Mouse (Mus musculus): Measurements from ENCODE around the gene Tob1. TPM values are rescaled to one million over a fixed set of nuclear protein-coding genes. Genes with fewer than 3 reads are reported as not detected.
A peak's percentile ranks its signal among the peaks of the same experiment; 100 is the strongest.

Gene Tob1
- polyA plus RNA-seq, 1 experiment from 2014 or later, result 35.6 TPM

- no peak overlapping the region for H3K4me3 ChIP-seq
Observed at GRCm38 (mm10) chr11:94177841-94178585, 33.2 kb upstream of the Tob1 start.

GRCm38 (mm10) chr11:94179768-94180167 is 31.5 kb upstream of the Tob1 start:
- H3K36me3 ChIP-seq, result no peaks in the 10 kb centered on the region
- no peak overlapping the region for H3K4me3 ChIP-seq
- H3K4me2 ChIP-seq, result no peak overlapping the region
- H3K9me3 ChIP-seq, result no peaks in the 10 kb centered on the region
- no peaks in the 10 kb centered on the region for H3K27me3 ChIP-seq
- H3K4me1 ChIP-seq (replicated peaks), result no peaks in the 10 kb centered on the region
- 11% methylated on average over 1 of the region's 1 CpGs for WGBS
- no peak overlapping the region for H3K27ac ChIP-seq (replicated peaks)
- no peak overlapping the region for H3K9ac ChIP-seq
- no peak for ATAC-seq (ENCODE audit: low FRiP score, low read depth)

More at GRCm38 (mm10) chr11:94177841-94178585, 33.2 kb upstream of the Tob1 start:
- no peaks in the 10 kb centered on the region for H3K4me1 ChIP-seq (replicated peaks)
- no peaks in the 10 kb centered on the region for H3K9me3 ChIP-seq
- H3K4me2 ChIP-seq, result no peak overlapping the region
- WGBS, result 84% methylated on average over 15 of the region's 15 CpGs
- no peaks in the 10 kb centered on the region for H3K36me3 ChIP-seq
- no peak overlapping the region for H3K9ac ChIP-seq
- no peaks in the 10 kb centered on the region for H3K27me3 ChIP-seq
- no peak for ATAC-seq (ENCODE audit: low FRiP score, low read depth)
- no peak overlapping the region for H3K27ac ChIP-seq (replicated peaks)

- Histone ChIP-seq H3K4me2 (no peak overlapping the region), H3K27me3 (no peaks in the 10 kb centered on the region), H3K9ac (no peak overlapping the region), H3K4me1 (replicated peaks) (no peaks in the 10 kb centered on the region), H3K27ac (replicated peaks) (no peak overlapping the region), H3K4me3 (no peak overlapping the region), H3K36me3 (no peaks in the 10 kb centered on the region), H3K9me3 (no peaks in the 10 kb centered on the region)
- WGBS, result 77% methylated on average over 4 of the region's 4 CpGs
- ATAC-seq (ENCODE audit: low FRiP score, low read depth), result no peak
Observed at GRCm38 (mm10) chr11:94180194-94180593, 31.1 kb upstream of the Tob1 start.

- no peaks in the 10 kb centered on the region for H3K9me3 ChIP-seq
- WGBS, result 92% methylated on average over 8 of the region's 8 CpGs
- ATAC-seq (ENCODE audit: low FRiP score, low read depth), result no peak
Observed at GRCm38 (mm10) chr11:94181694-94182093, 29.6 kb upstream of the Tob1 start.

GRCm38 (mm10) chr11:94182711-94183110 is 28.5 kb upstream of the Tob1 start:
- 92% methylated on average over 4 of the region's 4 CpGs for WGBS
- H3K4me1 ChIP-seq (replicated peaks), result no peaks in the 10 kb centered on the region
- no peak for ATAC-seq (ENCODE audit: low FRiP score, low read depth)
- H3K27ac ChIP-seq (replicated peaks), result no peak overlapping the region
- no peaks in the 10 kb centered on the region for H3K27me3 ChIP-seq
- no peaks in the 10 kb centered on the region for H3K36me3 ChIP-seq
- no peak overlapping the region for H3K4me3 ChIP-seq
- H3K9ac ChIP-seq, result no peak overlapping the region
- H3K4me2 ChIP-seq, result no peak overlapping the region
- H3K9me3 ChIP-seq, result no peaks in the 10 kb centered on the region

More at GRCm38 (mm10) chr11:94181694-94182093, 29.6 kb upstream of the Tob1 start:
- no peaks in the 10 kb centered on the region for H3K36me3 ChIP-seq
- no peak overlapping the region for H3K27ac ChIP-seq (replicated peaks)
- H3K27me3 ChIP-seq, result no peaks in the 10 kb centered on the region
- H3K4me1 ChIP-seq (replicated peaks), result no peaks in the 10 kb centered on the region
- no peak overlapping the region for H3K4me3 ChIP-seq
- H3K4me2 ChIP-seq, result no peak overlapping the region
- H3K9ac ChIP-seq, result no peak overlapping the region

GRCm38 (mm10) chr11:94183120-94183519 is 28.1 kb upstream of the Tob1 start:
- Histone ChIP-seq H3K9me3 (no peaks in the 10 kb centered on the region), H3K4me2 (no peak overlapping the region), H3K4me1 (replicated peaks) (no peaks in the 10 kb centered on the region), H3K36me3 (no peaks in the 10 kb centered on the region), H3K9ac (no peak overlapping the region), H3K27me3 (no peaks in the 10 kb centered on the region), H3K27ac (replicated peaks) (no peak overlapping the region), H3K4me3 (no peak overlapping the region)
- WGBS, result 92% methylated on average over 5 of the region's 5 CpGs
- no peak for ATAC-seq (ENCODE audit: low FRiP score, low read depth)

- no peak overlapping the region for H3K9ac ChIP-seq
- 79% methylated on average over 2 of the region's 2 CpGs for WGBS
- no peak for ATAC-seq (ENCODE audit: low FRiP score, low read depth)
Observed at GRCm38 (mm10) chr11:94183671-94184070, 27.6 kb upstream of the Tob1 start.

GRCm38 (mm10) chr11:94189579-94189978 is 21.7 kb upstream of the Tob1 start:
- Histone ChIP-seq H3K36me3 (no peaks in the 10 kb centered on the region), H3K27ac (replicated peaks) (0 out of 2 replicates have a peak overlapping the region, but pooled peaks have one; percentile 25), H3K9me3 (no peaks in the 10 kb centered on the region), H3K9ac (no peak overlapping the region), H3K27me3 (no peaks in the 10 kb centered on the region), H3K4me3 (no peak overlapping the region), H3K4me1 (replicated peaks) (peaks cover 6% of the 10 kb centered on the region; the same call in 1 of the 2 replicates), H3K4me2 (no peak overlapping the region)
- ATAC-seq (ENCODE audit: low FRiP score, low read depth), result peak; percentile 54; the same call in 1 of the 2 replicates
- WGBS, result 59% methylated on average over 10 of the region's 10 CpGs

More at GRCm38 (mm10) chr11:94183671-94184070, 27.6 kb upstream of the Tob1 start:
- Histone ChIP-seq H3K27ac (replicated peaks) (no peak overlapping the region), H3K4me2 (no peak overlapping the region), H3K9me3 (no peaks in the 10 kb centered on the region), H3K4me3 (no peak overlapping the region), H3K27me3 (no peaks in the 10 kb centered on the region), H3K36me3 (no peaks in the 10 kb centered on the region), H3K4me1 (replicated peaks) (no peaks in the 10 kb centered on the region)

- H3K9ac ChIP-seq, result no peak overlapping the region
- WGBS, result 75% methylated on average over 5 of the region's 5 CpGs
- H3K36me3 ChIP-seq, result no peaks in the 10 kb centered on the region
- no peak overlapping the region for H3K27ac ChIP-seq (replicated peaks)
- no peaks in the 10 kb centered on the region for H3K27me3 ChIP-seq
- no peak for ATAC-seq (ENCODE audit: low FRiP score, low read depth)
- peaks cover 10% of the 10 kb centered on the region; the same call in 1 of the 2 replicates for H3K4me1 ChIP-seq (replicated peaks)
- no peak overlapping the region for H3K4me2 ChIP-seq
- no peak overlapping the region for H3K4me3 ChIP-seq
- no peaks in the 10 kb centered on the region for H3K9me3 ChIP-seq
Observed at GRCm38 (mm10) chr11:94190665-94191064, 20.6 kb upstream of the Tob1 start.

- 32% methylated on average over 2 of the region's 2 CpGs for WGBS
- Histone ChIP-seq H3K27ac (replicated peaks) (peak overlapping the region; percentile 34; the same call in 1 of the 2 replicates), H3K36me3 (no peaks in the 10 kb centered on the region), H3K27me3 (no peaks in the 10 kb centered on the region), H3K9ac (no peak overlapping the region), H3K4me2 (no peak overlapping the region), H3K4me3 (no peak overlapping the region), H3K4me1 (replicated peaks) (peaks cover 10% of the 10 kb centered on the region; the same call in 1 of the 2 replicates), H3K9me3 (no peaks in the 10 kb centered on the region)
- no peak for ATAC-seq (ENCODE audit: low FRiP score, low read depth)
Observed at GRCm38 (mm10) chr11:94193109-94193508, 18.1 kb upstream of the Tob1 start.

- Histone ChIP-seq H3K9me3 (no peaks in the 10 kb centered on the region), H3K36me3 (no peaks in the 10 kb centered on the region), H3K4me1 (replicated peaks) (0 out of 2 replicates have a peak, but pooled peaks cover 4% of the 10 kb centered on the region), H3K27ac (replicated peaks) (no peak overlapping the region), H3K27me3 (no peaks in the 10 kb centered on the region), H3K4me3 (no peak overlapping the region), H3K4me2 (no peak overlapping the region), H3K9ac (no peak overlapping the region)
- 77% methylated on average over 3 of the region's 3 CpGs for WGBS
- ATAC-seq (ENCODE audit: low FRiP score, low read depth), result no peak
Observed at GRCm38 (mm10) chr11:94196311-94196710, 14.9 kb upstream of the Tob1 start.

- H3K4me2 ChIP-seq, result no peak overlapping the region
- H3K9ac ChIP-seq, result no peak overlapping the region
- ATAC-seq (ENCODE audit: low FRiP score, low read depth), result no peak
- H3K9me3 ChIP-seq, result no peaks in the 10 kb centered on the region
- no peaks in the 10 kb centered on the region for H3K27me3 ChIP-seq
- WGBS, result 92% methylated on average over 7 of the region's 7 CpGs
- no peak overlapping the region for H3K27ac ChIP-seq (replicated peaks)
- H3K4me1 ChIP-seq (replicated peaks), result 0 out of 2 replicates have a peak, but pooled peaks cover 4% of the 10 kb centered on the region
- no peak overlapping the region for H3K4me3 ChIP-seq
- no peaks in the 10 kb centered on the region for H3K36me3 ChIP-seq
Observed at GRCm38 (mm10) chr11:94198405-94199146, 12.7 kb upstream of the Tob1 start.

Data from hindbrain, embryonic 15.5 days (tissue).